Mouse (Mus musculus): ENCODE measurements at regions not wholly inside any gene's neighbourhood (a gene's known extent, or its start where the extent isn't known, plus 50 kb on each side); places are given as distances from the start of the nearest gene placed in this dataset.

DNA sequence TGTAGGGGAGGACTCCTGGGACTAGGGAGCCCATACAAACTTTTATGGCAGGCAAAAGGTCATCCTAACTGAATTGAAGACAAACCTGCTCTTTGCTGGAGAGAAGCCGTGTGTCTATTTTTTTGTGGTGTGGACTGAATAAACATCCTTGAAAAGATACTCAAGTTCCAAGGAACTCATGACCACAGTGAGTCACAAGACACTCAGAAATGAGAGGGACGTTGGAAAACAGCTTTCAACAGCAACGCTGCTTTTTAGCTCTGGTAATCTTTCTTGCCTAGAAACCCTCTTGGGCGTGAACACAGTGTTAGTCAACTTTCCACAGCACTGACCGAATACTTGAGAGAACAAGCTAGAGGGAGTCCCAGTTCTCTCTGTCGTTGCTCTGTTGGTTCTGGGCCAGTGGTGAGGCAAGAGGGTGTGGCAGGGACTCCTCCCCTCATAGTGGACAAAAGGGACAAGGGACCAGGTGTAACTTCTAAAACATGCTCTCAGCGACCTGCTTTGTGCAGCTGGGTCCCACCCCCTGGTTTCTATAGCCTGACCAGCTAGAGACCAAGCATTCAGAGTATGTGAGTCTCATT, 52.8 kb upstream of the Ezr start:
- Histone ChIP-seq H3K9ac (ENCODE audit: control insufficient read depth, low read depth, low read length, poor library complexity, severe bottlenecking) (no peak overlapping the region), H3K36me3 (ENCODE audit: control insufficient read depth in 1 of 2, insufficient read depth in 2 of 2, low read length in 2 of 2) (no peaks in the 10 kb centered on the region), H3K4me1 (ENCODE audit: control insufficient read depth in 1 of 2, insufficient read depth in 2 of 2, low read length in 2 of 2) (no peaks in the 10 kb centered on the region), H3K9me3 (replicated peaks; ENCODE audit: insufficient read depth, low read length) (no peaks in the 10 kb centered on the region), H3K79me2 (ENCODE audit: control insufficient read depth, insufficient read depth, low read length, poor library complexity) (no peaks in the 10 kb centered on the region), H3K27me3 (ENCODE audit: control insufficient read depth in 1 of 2, insufficient read depth in 2 of 2, low read length in 2 of 2) (peaks cover 0 to 1% of the 10 kb centered on the region in 2 experiments; a peak in 1 of 4 replicates), H3K4me3 (ENCODE audit: control insufficient read depth in 1 of 2, insufficient read depth in 1 of 2, low read depth in 2 of 2, low read length in 2 of 2) (no peak overlapping the region), H3K27ac (ENCODE audit: control insufficient read depth, low read depth, low read length) (no peak overlapping the region)
- peak; percentile 40 for DNase-seq (ENCODE audit: low read depth, low spot score)
- TF ChIP-seq TAL1 (IDR thresholded peaks at IDR 0.05; ENCODE audit: low read length): peak; percentile 39
- TF ChIP-seq CTCF (IDR thresholded peaks at IDR 0.05 in 2 of 3, conservative IDR thresholded peaks at IDR 0.05 in 1 of 3; ENCODE audit: control insufficient read depth in 1 of 3, insufficient read depth in 1 of 3, low read depth in 2 of 3, low read length in 3 of 3, poor library complexity in 1 of 3, severe bottlenecking in 1 of 3): no peak
- TF ChIP-seq EP300 (IDR thresholded peaks at IDR 0.05; ENCODE audit: low read depth in 1 of 2, low read length in 2 of 2): peak in 1 of 2 experiments; percentile 28; a peak in 1 of 4 replicates
